Mouse (Mus musculus): ENCODE measurements at regions not wholly inside any gene's neighbourhood (a gene's known extent, or its start where the extent isn't known, plus 50 kb on each side); places are given as distances from the start of the nearest gene placed in this dataset.

GRCm38 (mm10) chr10:37325514-37326167, 186.9 kb upstream of the Marcks start:
- WGBS, result 60% methylated on average over 6 of the region's 6 CpGs
- H3K9ac ChIP-seq (replicated peaks; ENCODE audit: low read length), result no peak overlapping the region
- no peak for ATAC-seq (replicated peaks; ENCODE audit: insufficient number of reproducible peaks, low FRiP score, low TSS enrichment, low read depth)

GRCm38 (mm10) chr10:37323689-37324088, 185.0 kb upstream of the Marcks start:
- no peaks in the 10 kb centered on the region for H3K36me3 ChIP-seq (replicated peaks; ENCODE audit: control insufficient read depth, insufficient read depth, low read depth, low read length)
- WGBS, result 33% methylated on average over 1 of the region's 1 CpGs
- DNase-seq (ENCODE audit: low spot score) (no peak), ATAC-seq (replicated peaks; ENCODE audit: insufficient number of reproducible peaks, low FRiP score, low TSS enrichment, low read depth) (no peak)
- H3K9me3 ChIP-seq (replicated peaks; ENCODE audit: control insufficient read depth, low read length), result no peaks in the 10 kb centered on the region
- H3K4me1 ChIP-seq (ENCODE audit: control insufficient read depth, insufficient read depth, low read length), result no peaks in the 10 kb centered on the region
- H3K4me2 ChIP-seq (ENCODE audit: low read depth, low read length), result no peak overlapping the region
- no peak overlapping the region for H3K27ac ChIP-seq (replicated peaks; ENCODE audit: low read depth, low read length)
- H3K4me3 ChIP-seq (ENCODE audit: low read depth, low read length), result no peak overlapping the region
- no peaks in the 10 kb centered on the region for H3K27me3 ChIP-seq (ENCODE audit: control insufficient read depth, insufficient read depth, low read length)
- no peak overlapping the region for H3K9ac ChIP-seq (replicated peaks; ENCODE audit: low read length)

More at GRCm38 (mm10) chr10:37325514-37326167, 186.9 kb upstream of the Marcks start:
- Histone ChIP-seq H3K9me3 (replicated peaks; ENCODE audit: control insufficient read depth, low read length) (no peaks in the 10 kb centered on the region), H3K4me1 (ENCODE audit: control insufficient read depth, insufficient read depth, low read length) (no peaks in the 10 kb centered on the region), H3K4me3 (ENCODE audit: low read depth, low read length) (no peak overlapping the region), H3K4me2 (ENCODE audit: low read depth, low read length) (no peak overlapping the region), H3K27me3 (ENCODE audit: control insufficient read depth, insufficient read depth, low read length) (no peaks in the 10 kb centered on the region), H3K27ac (replicated peaks; ENCODE audit: low read depth, low read length) (no peak overlapping the region), H3K36me3 (replicated peaks; ENCODE audit: control insufficient read depth, insufficient read depth, low read depth, low read length) (no peaks in the 10 kb centered on the region)
- DNase-seq (ENCODE audit: low spot score), result no peak

GRCm38 (mm10) chr10:37322809-37323208, 184.1 kb upstream of the Marcks start:
- no peak overlapping the region for H3K4me2 ChIP-seq (ENCODE audit: low read depth, low read length)
- WGBS, result 67% methylated on average over 1 of the region's 1 CpGs
- DNase-seq (ENCODE audit: low spot score) (no peak), ATAC-seq (replicated peaks; ENCODE audit: insufficient number of reproducible peaks, low FRiP score, low TSS enrichment, low read depth) (no peak)
- H3K9me3 ChIP-seq (replicated peaks; ENCODE audit: control insufficient read depth, low read length), result no peaks in the 10 kb centered on the region
- no peak overlapping the region for H3K4me3 ChIP-seq (ENCODE audit: low read depth, low read length)
- no peaks in the 10 kb centered on the region for H3K36me3 ChIP-seq (replicated peaks; ENCODE audit: control insufficient read depth, insufficient read depth, low read depth, low read length)
- H3K4me1 ChIP-seq (ENCODE audit: control insufficient read depth, insufficient read depth, low read length), result no peaks in the 10 kb centered on the region
- H3K9ac ChIP-seq (replicated peaks; ENCODE audit: low read length), result no peak overlapping the region
- no peaks in the 10 kb centered on the region for H3K27me3 ChIP-seq (ENCODE audit: control insufficient read depth, insufficient read depth, low read length)
- H3K27ac ChIP-seq (replicated peaks; ENCODE audit: low read depth, low read length), result no peak overlapping the region

GRCm38 (mm10) chr10:37322310-37322709, 183.6 kb upstream of the Marcks start:
- H3K9ac ChIP-seq (replicated peaks; ENCODE audit: low read length), result no peak overlapping the region
- H3K4me2 ChIP-seq (ENCODE audit: low read depth, low read length), result no peak overlapping the region
- DNase-seq (ENCODE audit: low spot score), result no peak
- no peaks in the 10 kb centered on the region for H3K9me3 ChIP-seq (replicated peaks; ENCODE audit: control insufficient read depth, low read length)
- H3K4me1 ChIP-seq (ENCODE audit: control insufficient read depth, insufficient read depth, low read length), result no peaks in the 10 kb centered on the region
- H3K36me3 ChIP-seq (replicated peaks; ENCODE audit: control insufficient read depth, insufficient read depth, low read depth, low read length), result no peaks in the 10 kb centered on the region
- H3K27me3 ChIP-seq (ENCODE audit: control insufficient read depth, insufficient read depth, low read length), result no peaks in the 10 kb centered on the region
- no peak overlapping the region for H3K27ac ChIP-seq (replicated peaks; ENCODE audit: low read depth, low read length)
- WGBS, result 95% methylated on average over 5 of the region's 5 CpGs
- no peak overlapping the region for H3K4me3 ChIP-seq (ENCODE audit: low read depth, low read length)
- no peak for ATAC-seq (replicated peaks; ENCODE audit: insufficient number of reproducible peaks, low FRiP score, low TSS enrichment, low read depth)

GRCm38 (mm10) chr10:37321171-37321570, 182.5 kb upstream of the Marcks start:
- Histone ChIP-seq H3K4me1 (ENCODE audit: control insufficient read depth, insufficient read depth, low read length) (no peaks in the 10 kb centered on the region), H3K4me3 (ENCODE audit: low read depth, low read length) (no peak overlapping the region), H3K4me2 (ENCODE audit: low read depth, low read length) (no peak overlapping the region), H3K9ac (replicated peaks; ENCODE audit: low read length) (no peak overlapping the region), H3K36me3 (replicated peaks; ENCODE audit: control insufficient read depth, insufficient read depth, low read depth, low read length) (no peaks in the 10 kb centered on the region), H3K27ac (replicated peaks; ENCODE audit: low read depth, low read length) (no peak overlapping the region), H3K27me3 (ENCODE audit: control insufficient read depth, insufficient read depth, low read length) (no peaks in the 10 kb centered on the region), H3K9me3 (replicated peaks; ENCODE audit: control insufficient read depth, low read length) (no peaks in the 10 kb centered on the region)
- DNase-seq (ENCODE audit: low spot score) (no peak), ATAC-seq (replicated peaks; ENCODE audit: insufficient number of reproducible peaks, low FRiP score, low TSS enrichment, low read depth) (no peak)
- 84% methylated on average over 3 of the region's 3 CpGs for WGBS

- DNase-seq (ENCODE audit: low spot score), result no peak
Measured at GRCm38 (mm10) chr10:37319746-37320430, 181.2 kb upstream of the Marcks start.

GRCm38 (mm10) chr10:37316701-37317100, 178.0 kb upstream of the Marcks start:
- no peak overlapping the region for H3K4me2 ChIP-seq (ENCODE audit: low read depth, low read length)
- H3K27ac ChIP-seq (replicated peaks; ENCODE audit: low read depth, low read length), result no peak overlapping the region
- ATAC-seq (replicated peaks; ENCODE audit: insufficient number of reproducible peaks, low FRiP score, low TSS enrichment, low read depth) (no peak), DNase-seq (ENCODE audit: low spot score) (no peak)
- no peaks in the 10 kb centered on the region for H3K9me3 ChIP-seq (replicated peaks; ENCODE audit: control insufficient read depth, low read length)
- no peaks in the 10 kb centered on the region for H3K4me1 ChIP-seq (ENCODE audit: control insufficient read depth, insufficient read depth, low read length)
- H3K36me3 ChIP-seq (replicated peaks; ENCODE audit: control insufficient read depth, insufficient read depth, low read depth, low read length), result no peaks in the 10 kb centered on the region
- WGBS, result 88% methylated on average over 3 of the region's 3 CpGs
- H3K4me3 ChIP-seq (ENCODE audit: low read depth, low read length), result no peak overlapping the region
- no peaks in the 10 kb centered on the region for H3K27me3 ChIP-seq (ENCODE audit: control insufficient read depth, insufficient read depth, low read length)
- no peak overlapping the region for H3K9ac ChIP-seq (replicated peaks; ENCODE audit: low read length)

More at GRCm38 (mm10) chr10:37319746-37320430, 181.2 kb upstream of the Marcks start:
- no peaks in the 10 kb centered on the region for H3K36me3 ChIP-seq (replicated peaks; ENCODE audit: control insufficient read depth, insufficient read depth, low read depth, low read length)
- no peak overlapping the region for H3K4me3 ChIP-seq (ENCODE audit: low read depth, low read length)
- H3K4me1 ChIP-seq (ENCODE audit: control insufficient read depth, insufficient read depth, low read length), result no peaks in the 10 kb centered on the region
- H3K4me2 ChIP-seq (ENCODE audit: low read depth, low read length), result no peak overlapping the region
- WGBS, result 95% methylated on average over 8 of the region's 8 CpGs
- no peaks in the 10 kb centered on the region for H3K27me3 ChIP-seq (ENCODE audit: control insufficient read depth, insufficient read depth, low read length)
- no peak for ATAC-seq (replicated peaks; ENCODE audit: insufficient number of reproducible peaks, low FRiP score, low TSS enrichment, low read depth)
- H3K9ac ChIP-seq (replicated peaks; ENCODE audit: low read length), result no peak overlapping the region
- no peaks in the 10 kb centered on the region for H3K9me3 ChIP-seq (replicated peaks; ENCODE audit: control insufficient read depth, low read length)
- no peak overlapping the region for H3K27ac ChIP-seq (replicated peaks; ENCODE audit: low read depth, low read length)

GRCm38 (mm10) chr10:37315804-37316203, 177.1 kb upstream of the Marcks start:
- Histone ChIP-seq H3K36me3 (replicated peaks; ENCODE audit: control insufficient read depth, insufficient read depth, low read depth, low read length) (no peaks in the 10 kb centered on the region), H3K4me1 (ENCODE audit: control insufficient read depth, insufficient read depth, low read length) (no peaks in the 10 kb centered on the region), H3K4me2 (ENCODE audit: low read depth, low read length) (no peak overlapping the region), H3K27me3 (ENCODE audit: control insufficient read depth, insufficient read depth, low read length) (no peaks in the 10 kb centered on the region), H3K9ac (replicated peaks; ENCODE audit: low read length) (no peak overlapping the region), H3K4me3 (ENCODE audit: low read depth, low read length) (no peak overlapping the region), H3K9me3 (replicated peaks; ENCODE audit: control insufficient read depth, low read length) (no peaks in the 10 kb centered on the region), H3K27ac (replicated peaks; ENCODE audit: low read depth, low read length) (no peak overlapping the region)
- WGBS, result 100% methylated on average over 1 of the region's 1 CpGs
- ATAC-seq (replicated peaks; ENCODE audit: insufficient number of reproducible peaks, low FRiP score, low TSS enrichment, low read depth), result no peak
- no peak for DNase-seq (ENCODE audit: low spot score)
